Mouse (Mus musculus) stomach, postnatal 0 days (tissue): ENCODE measurements around the gene Mical3.

Experiments used
- CTCF ChIP-seq: IDR thresholded peaks from 2 replicates; pipeline ENCODE4 v1.5.1; 2016; ENCODE audit warnings: antibody characterized with exemption, low read depth, mild to moderate bottlenecking, moderate library complexity
- EP300 ChIP-seq: optimal IDR thresholded peaks from 2 replicates; pipeline ENCODE3; 2016; ENCODE audit warnings: antibody characterized with exemption

- 0 out of 2 replicates have a peak, but pooled peaks have one; percentile 2 for TF ChIP-seq CTCF
- TF ChIP-seq EP300: no peak
These were observed 175.6 kb downstream of the Mical3 start for GRCm38 (mm10) chr6:120955215-120955614.
